In genomic region chr6:54788493-54788892, GRCm38 (mm10) we compare ENCODE assay signal across 22 mouse cellular contexts. TPM values are rescaled to one million over a fixed set of nuclear protein-coding genes. Genes with fewer than 3 reads are reported as not detected.
A peak's percentile ranks its signal among the peaks of the same experiment; 100 is the strongest.
DNase-seq lines count a peak whose midpoint lies in the region; ATAC-seq and TF ChIP-seq lines count a peak whose summit lies in the region.
"Had no signal": no experiment of that assay in that cellular context is flagged by ENCODE, and none has a peak within 500 bp of the region (broad histone marks: within the 10 kb centered on the region; RNA-seq: fewer than 3 reads in every experiment).

No protein-coding gene starts in this region.

- no peak overlapping the region for H3K4me3 ChIP-seq in embryonic facial prominence, embryonic 14.5 days (ENCODE audit: low read depth, low read length)
- H3K4me3 ChIP-seq in embryonic facial prominence, embryonic 10.5 days: no peak overlapping the region
- no peak overlapping the region for H3K4me3 ChIP-seq in heart, postnatal 0 days (ENCODE audit: low read depth, low read length)
- no peak overlapping the region for H3K4me3 ChIP-seq in heart, embryonic 11.5 days (ENCODE audit: low read depth, low read length)
- no peak overlapping the region for H3K4me3 ChIP-seq in lung, embryonic 16.5 days (ENCODE audit: low read length)
- no peak overlapping the region for H3K4me3 ChIP-seq in stomach, embryonic 16.5 days (replicated peaks; ENCODE audit: low read length)
- H3K4me3 ChIP-seq: forebrain, embryonic 10.5 days; heart, adult 2 months; hindbrain, embryonic 10.5 days; kidney, embryonic 15.5 days; limb, embryonic 12.5 days; liver, embryonic 13.5 days; midbrain, embryonic 12.5 days had no signal

- no peak for TF ChIP-seq CTCF in heart, postnatal 0 days (IDR thresholded peaks at IDR 0.05; ENCODE audit: low read depth)

- no peaks in the 10 kb centered on the region for H3K9me3 ChIP-seq in embryonic facial prominence, embryonic 14.5 days (ENCODE audit: control insufficient read depth, low read length)
- no peaks in the 10 kb centered on the region for H3K9me3 ChIP-seq in embryonic facial prominence, embryonic 10.5 days
- no peaks in the 10 kb centered on the region for H3K9me3 ChIP-seq in heart, postnatal 0 days (replicated peaks; ENCODE audit: control insufficient read depth, low read length)
- no peaks in the 10 kb centered on the region for H3K9me3 ChIP-seq in heart, embryonic 11.5 days (replicated peaks; ENCODE audit: control insufficient read depth, low read length)
- no peaks in the 10 kb centered on the region for H3K9me3 ChIP-seq in lung, embryonic 16.5 days (ENCODE audit: control insufficient read depth, low read length)
- H3K9me3 ChIP-seq in stomach, embryonic 16.5 days (replicated peaks; ENCODE audit: control insufficient read depth, low read length): no peaks in the 10 kb centered on the region
- H3K9me3 ChIP-seq: forebrain, embryonic 10.5 days; hindbrain, embryonic 10.5 days; kidney, embryonic 15.5 days; limb, embryonic 12.5 days; liver, embryonic 13.5 days; midbrain, embryonic 12.5 days had no signal

- no peak overlapping the region for H3K9ac ChIP-seq in embryonic facial prominence, embryonic 14.5 days (ENCODE audit: low read depth, low read length)
- no peak overlapping the region for H3K9ac ChIP-seq in heart, postnatal 0 days (replicated peaks; ENCODE audit: low read depth, low read length)
- no peak overlapping the region for H3K9ac ChIP-seq in heart, embryonic 11.5 days (ENCODE audit: low read depth, low read length)
- no peak overlapping the region for H3K9ac ChIP-seq in lung, embryonic 16.5 days (ENCODE audit: low read length)
- no peak overlapping the region for H3K9ac ChIP-seq in stomach, embryonic 16.5 days (ENCODE audit: low read length)
- H3K9ac ChIP-seq: kidney, embryonic 15.5 days; limb, embryonic 12.5 days; liver, embryonic 13.5 days; midbrain, embryonic 12.5 days had no signal

- no peaks in the 10 kb centered on the region for H3K27me3 ChIP-seq in embryonic facial prominence, embryonic 14.5 days (replicated peaks; ENCODE audit: control insufficient read depth, insufficient read depth, low read length)
- no peaks in the 10 kb centered on the region for H3K27me3 ChIP-seq in embryonic facial prominence, embryonic 10.5 days (replicated peaks; ENCODE audit: low read depth, poor library complexity, severe bottlenecking)
- no peaks in the 10 kb centered on the region for H3K27me3 ChIP-seq in heart, postnatal 0 days (ENCODE audit: control insufficient read depth, insufficient read depth, low read length)
- H3K27me3 ChIP-seq in heart, embryonic 11.5 days (ENCODE audit: control insufficient read depth, insufficient read depth, low read length): no peaks in the 10 kb centered on the region
- H3K27me3 ChIP-seq in lung, embryonic 16.5 days (ENCODE audit: control insufficient read depth, insufficient read depth, low read depth, low read length): no peaks in the 10 kb centered on the region
- no peaks in the 10 kb centered on the region for H3K27me3 ChIP-seq in stomach, embryonic 16.5 days (ENCODE audit: control insufficient read depth, insufficient read depth, low read length)
- H3K27me3 ChIP-seq: kidney, embryonic 15.5 days; limb, embryonic 12.5 days; liver, embryonic 13.5 days; midbrain, embryonic 12.5 days had no signal

- ATAC-seq in embryonic facial prominence, embryonic 14.5 days (ENCODE audit: low read depth): peak; percentile 62; the same call in 1 of the 2 replicates
- ATAC-seq in heart, postnatal 0 days (ENCODE audit: insufficient read depth, low read depth): peak; percentile 87
- no peak for ATAC-seq in heart, embryonic 11.5 days (replicated peaks; ENCODE audit: insufficient number of reproducible peaks, low FRiP score, low TSS enrichment)
- peak; percentile 43; the same call in 1 of the 2 replicates for ATAC-seq in lung, embryonic 16.5 days (ENCODE audit: low read depth)
- 0 out of 2 replicates have a peak, but pooled peaks have one; percentile 15 for ATAC-seq in stomach, embryonic 16.5 days (ENCODE audit: insufficient read depth, low FRiP score)
- ATAC-seq: CD4-positive, CD25-positive, alpha-beta regulatory T cell, adult 4 months; forebrain, embryonic 16.5 days; hindbrain, embryonic 16.5 days had no signal

- WGBS in embryonic facial prominence, embryonic 14.5 days: 52% methylated on average over 6 of the region's 6 CpGs
- 73% methylated on average over 6 of the region's 6 CpGs for WGBS in embryonic facial prominence, embryonic 10.5 days
- 15% methylated on average over 6 of the region's 6 CpGs for WGBS in heart, postnatal 0 days
- WGBS in heart, embryonic 11.5 days (ENCODE audit: insufficient replicate concordance): 59% methylated on average over 6 of the region's 6 CpGs
- 48% methylated on average over 6 of the region's 6 CpGs for WGBS in lung, embryonic 16.5 days
- 58% methylated on average over 6 of the region's 6 CpGs for WGBS in stomach, embryonic 16.5 days

- no peak for TF ChIP-seq EP300 in heart, postnatal 0 days (IDR thresholded peaks at IDR 0.05; ENCODE audit: low read depth)

- no peak overlapping the region for H3K4me2 ChIP-seq in embryonic facial prominence, embryonic 14.5 days (ENCODE audit: low read depth, low read length)
- no peak overlapping the region for H3K4me2 ChIP-seq in heart, postnatal 0 days (ENCODE audit: low read depth, low read length)
- H3K4me2 ChIP-seq in heart, embryonic 11.5 days: no peak overlapping the region
- H3K4me2 ChIP-seq in lung, embryonic 16.5 days (ENCODE audit: low read depth, low read length): no peak overlapping the region
- H3K4me2 ChIP-seq in stomach, embryonic 16.5 days (ENCODE audit: low read depth, low read length): no peak overlapping the region
- H3K4me2 ChIP-seq: kidney, embryonic 15.5 days; limb, embryonic 12.5 days; liver, embryonic 13.5 days; midbrain, embryonic 12.5 days had no signal

- DNase-seq in embryonic facial prominence, embryonic 14.5 days (ENCODE audit: low spot score): peak; percentile 59
- DNase-seq in embryonic facial prominence, embryonic 10.5 days (ENCODE audit: low spot score): no peak
- peak; percentile 79 for DNase-seq in heart, postnatal 0 days (ENCODE audit: low spot score)
- no peak for DNase-seq in lung, postnatal 10 days
- DNase-seq in urinary bladder, postnatal 10 days (ENCODE audit: low spot score): no peak
- DNase-seq: adrenal gland, postnatal 14 days; cerebellum, adult 9-11 months; gastrocnemius, postnatal 14 days; heart, adult 2 months; liver, embryonic 13.5 days; right cerebral cortex, postnatal 14 days had no signal

- H3K4me1 ChIP-seq in embryonic facial prominence, embryonic 14.5 days (ENCODE audit: control insufficient read depth, insufficient read depth, low read length): no peaks in the 10 kb centered on the region
- peaks cover 5% of the 10 kb centered on the region for H3K4me1 ChIP-seq in embryonic facial prominence, embryonic 10.5 days
- no peaks in the 10 kb centered on the region for H3K4me1 ChIP-seq in heart, postnatal 0 days (ENCODE audit: control insufficient read depth, insufficient read depth)
- H3K4me1 ChIP-seq in heart, embryonic 11.5 days (ENCODE audit: control insufficient read depth, insufficient read depth, low read length): no peaks in the 10 kb centered on the region
- 0 out of 2 replicates have a peak, but pooled peaks cover 2% of the 10 kb centered on the region for H3K4me1 ChIP-seq in lung, embryonic 16.5 days (replicated peaks; ENCODE audit: control insufficient read depth, insufficient read depth, low read length)
- H3K4me1 ChIP-seq in stomach, embryonic 16.5 days (ENCODE audit: control insufficient read depth, insufficient read depth, low read length): no peaks in the 10 kb centered on the region
- H3K4me1 ChIP-seq: kidney, embryonic 15.5 days; limb, embryonic 12.5 days had no signal

- no peak overlapping the region for H3K27ac ChIP-seq in embryonic facial prominence, embryonic 14.5 days (replicated peaks; ENCODE audit: low read depth, low read length)
- H3K27ac ChIP-seq in embryonic facial prominence, embryonic 10.5 days (replicated peaks): no peak overlapping the region
- H3K27ac ChIP-seq in heart, postnatal 0 days (ENCODE audit: low read depth): no peak overlapping the region
- H3K27ac ChIP-seq in heart, embryonic 11.5 days (ENCODE audit: low read depth, low read length): no peak overlapping the region
- H3K27ac ChIP-seq in lung, embryonic 16.5 days (ENCODE audit: low read length): no peak overlapping the region; the same call in 1 of the 2 replicates
- H3K27ac ChIP-seq in stomach, embryonic 16.5 days (ENCODE audit: low read length): no peak overlapping the region
- H3K27ac ChIP-seq: forebrain, embryonic 10.5 days; heart, adult 2 months; hindbrain, embryonic 10.5 days; kidney, embryonic 15.5 days; limb, embryonic 12.5 days; midbrain, embryonic 12.5 days had no signal

- no peaks in the 10 kb centered on the region for H3K36me3 ChIP-seq in embryonic facial prominence, embryonic 14.5 days (ENCODE audit: control insufficient read depth, insufficient read depth, low read length)
- H3K36me3 ChIP-seq in embryonic facial prominence, embryonic 10.5 days (replicated peaks): no peaks in the 10 kb centered on the region
- no peaks in the 10 kb centered on the region for H3K36me3 ChIP-seq in heart, postnatal 0 days (replicated peaks; ENCODE audit: control insufficient read depth, insufficient read depth, low read length)
- H3K36me3 ChIP-seq in heart, embryonic 11.5 days (ENCODE audit: control insufficient read depth, insufficient read depth, low read length): no peaks in the 10 kb centered on the region
- H3K36me3 ChIP-seq in lung, embryonic 16.5 days (ENCODE audit: control insufficient read depth, insufficient read depth, low read length): no peaks in the 10 kb centered on the region
- no peaks in the 10 kb centered on the region for H3K36me3 ChIP-seq in stomach, embryonic 16.5 days (ENCODE audit: control insufficient read depth, insufficient read depth, low read length)
- H3K36me3 ChIP-seq: forebrain, embryonic 10.5 days; hindbrain, embryonic 10.5 days; kidney, embryonic 15.5 days; limb, embryonic 12.5 days; liver, embryonic 13.5 days; midbrain, embryonic 12.5 days had no signal

RNA-seq across cellular contexts. Expression of gene Znrf2, which starts 28.2 kb away (rescaled TPM):
- polyA plus RNA-seq in embryonic facial prominence, embryonic 14.5 days (2014; fragmentation: Nextera tagmentation; extraction: Ambion mirVana): 4.9 and 5.1 TPM in 2 replicates
- polyA plus RNA-seq in embryonic facial prominence, embryonic 10.5 days (2016; fragmentation: Nextera tagmentation; extraction: Ambion mirVana): 1.8 and 2.5 TPM in 2 replicates
- total RNA-seq in heart, postnatal 0 days (2014; rRNA removed; ENCODE audit: low replicate concordance): 7.1 and 31.3 TPM in 2 replicates
- 3.7 and 4.3 TPM in 2 replicates for polyA plus RNA-seq in heart, postnatal 0 days (2015; fragmentation: Nextera tagmentation; extraction: Ambion mirVana)
- 3.1 and 3.2 TPM in 2 replicates for polyA plus RNA-seq in heart, embryonic 11.5 days (2014; fragmentation: Nextera tagmentation; extraction: Ambion mirVana)
- 3.3 and 3.4 TPM in 2 replicates for polyA plus RNA-seq in lung, embryonic 16.5 days (2015; fragmentation: Nextera tagmentation; extraction: Ambion mirVana)
- 4.5 and 5.3 TPM in 2 replicates for polyA plus RNA-seq in stomach, embryonic 16.5 days (2015; fragmentation: Nextera tagmentation; extraction: Ambion mirVana)

Comparison
In these comparisons a context has a peak if more than half of its experiments do, and no peak if none do; other contexts are left out.
1. DNase-seq: peak in embryonic facial prominence, embryonic 14.5 days (single experiment) and heart, postnatal 0 days (single experiment); none in embryonic facial prominence, embryonic 10.5 days (single experiment), lung, postnatal 10 days (single experiment) and urinary bladder, postnatal 10 days (single experiment).